ENCODE assay signal across 10 mouse cellular contexts in the genomic region with DNA sequence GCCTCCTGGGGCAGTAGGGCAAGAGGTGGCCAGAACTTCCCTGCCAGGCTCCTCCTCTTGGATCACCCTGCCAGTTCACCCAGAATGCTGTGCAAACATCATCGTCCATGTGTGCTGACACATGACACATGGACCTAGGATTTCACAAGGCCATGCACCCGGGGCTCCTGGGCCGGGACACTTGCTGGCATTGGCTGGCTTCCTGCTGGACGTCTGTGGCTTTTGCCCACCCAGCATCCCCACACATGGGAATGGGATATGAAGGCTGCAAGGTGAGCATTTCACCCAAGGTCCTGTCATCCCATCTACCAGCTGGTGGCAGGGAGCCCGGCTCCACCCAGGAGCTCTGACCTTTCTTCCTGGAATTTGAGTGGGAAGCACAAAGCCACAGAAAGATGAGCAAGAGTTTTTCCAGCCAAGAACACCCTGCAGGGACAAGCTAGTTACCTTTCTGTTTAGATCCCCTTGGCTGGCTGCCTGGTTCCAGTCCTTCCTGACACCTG. TPM values are rescaled to one million over a fixed set of nuclear protein-coding genes. Genes with fewer than 3 reads are reported as not detected.
DNase-seq lines count a peak whose midpoint lies in the region; ATAC-seq lines count a peak whose summit lies in the region.
"Had no signal": no experiment of that assay in that cellular context is flagged by ENCODE, and none has a peak within 500 bp of the region (broad histone marks: within the 10 kb centered on the region; RNA-seq: fewer than 3 reads in every experiment).

No protein-coding gene starts in this region.

- DNase-seq in kidney, adult 18-20 months: peak; percentile 86
- DNase-seq in cerebellum, adult 11-12 months: peak; percentile 82
- peak; percentile 60 for DNase-seq in kidney, postnatal 10 days
- DNase-seq in skeletal muscle tissue, adult 2 months (ENCODE audit: low read depth, low spot score): peak; percentile 56
- no peak for DNase-seq in right cerebral cortex, postnatal 10 days (ENCODE audit: low spot score in 2 of 2)
- no peak for DNase-seq in embryonic facial prominence, embryonic 10.5 days (ENCODE audit: low spot score)
- no peak for DNase-seq in T-cell, adult 2 months (ENCODE audit: low spot score)

- H3K9ac ChIP-seq in kidney, embryonic 16.5 days (replicated peaks; ENCODE audit: low read length): no peak overlapping the region
- H3K9ac ChIP-seq: neural tube, embryonic 13.5 days had no signal

- no peaks in the 10 kb centered on the region for H3K4me1 ChIP-seq in kidney, embryonic 16.5 days (ENCODE audit: insufficient read depth, low read length)
- peaks cover 9% of the 10 kb centered on the region; the same call in 1 of the 2 replicates for H3K4me1 ChIP-seq in embryonic facial prominence, embryonic 10.5 days

- H3K4me3 ChIP-seq in kidney, embryonic 16.5 days (ENCODE audit: low read length): no peak overlapping the region
- H3K4me3 ChIP-seq in embryonic facial prominence, embryonic 10.5 days: no peak overlapping the region
- H3K4me3 ChIP-seq: neural tube, embryonic 13.5 days had no signal

- no peak overlapping the region for H3K27ac ChIP-seq in kidney, embryonic 16.5 days (ENCODE audit: low read length)
- no peak overlapping the region for H3K27ac ChIP-seq in embryonic facial prominence, embryonic 10.5 days (replicated peaks)
- H3K27ac ChIP-seq: neural tube, embryonic 13.5 days had no signal

- no peak overlapping the region for H3K4me2 ChIP-seq in kidney, embryonic 16.5 days (replicated peaks; ENCODE audit: low read depth, low read length)
- H3K4me2 ChIP-seq: neural tube, embryonic 13.5 days had no signal

- 57% methylated on average over 5 of the region's 5 CpGs for WGBS in kidney, embryonic 16.5 days
- 83% methylated on average over 5 of the region's 5 CpGs for WGBS in embryonic facial prominence, embryonic 10.5 days

- H3K9me3 ChIP-seq in kidney, embryonic 16.5 days (ENCODE audit: low read length): no peaks in the 10 kb centered on the region
- H3K9me3 ChIP-seq in embryonic facial prominence, embryonic 10.5 days: no peaks in the 10 kb centered on the region
- H3K9me3 ChIP-seq: neural tube, embryonic 13.5 days had no signal

- ATAC-seq in kidney, embryonic 16.5 days (ENCODE audit: low FRiP score, low TSS enrichment): no peak

- H3K36me3 ChIP-seq in kidney, embryonic 16.5 days (ENCODE audit: insufficient read depth, low read length): no peaks in the 10 kb centered on the region
- no peaks in the 10 kb centered on the region for H3K36me3 ChIP-seq in embryonic facial prominence, embryonic 10.5 days (replicated peaks)
- H3K36me3 ChIP-seq: neural tube, embryonic 13.5 days had no signal

- no peaks in the 10 kb centered on the region for H3K27me3 ChIP-seq in kidney, embryonic 16.5 days (ENCODE audit: insufficient read depth, low read length)
- peaks cover under 1% of the 10 kb centered on the region; the same call in 1 of the 2 replicates for H3K27me3 ChIP-seq in embryonic facial prominence, embryonic 10.5 days (replicated peaks; ENCODE audit: low read depth, poor library complexity, severe bottlenecking)
- H3K27me3 ChIP-seq: CH12.LX; neural tube, embryonic 13.5 days had no signal

RNA-seq across cellular contexts. Expression of a gene that starts 8.0 kb away (rescaled TPM):
- polyA plus RNA-seq in kidney, embryonic 16.5 days (2015; fragmentation: Nextera tagmentation; extraction: Ambion mirVana): 10.9 and 11.6 TPM in 2 replicates
- 9.9 and 10.4 TPM in 2 replicates for polyA plus RNA-seq in embryonic facial prominence, embryonic 10.5 days (2016; fragmentation: Nextera tagmentation; extraction: Ambion mirVana)

Comparison
In these comparisons a context has a peak if more than half of its experiments do, and no peak if none do; other contexts are left out.
1. DNase-seq: peak in kidney, adult 18-20 months (single experiment), cerebellum, adult 11-12 months (single experiment), kidney, postnatal 10 days (single experiment) and skeletal muscle tissue, adult 2 months (single experiment); none in right cerebral cortex, postnatal 10 days (0 of 2), embryonic facial prominence, embryonic 10.5 days (single experiment) and T-cell, adult 2 months (single experiment).